Mouse (Mus musculus): ENCODE results near the gene Slit1. TPM values are rescaled to one million over a fixed set of nuclear protein-coding genes. Genes with fewer than 3 reads are reported as not detected.

The Slit1 gene
- total RNA-seq, 2 experiments from 2014 or later = 0.66 to 1.1 TPM

- intact Hi-C loops (cut with DNase I; ENCODE audit: low total_unique reads) = no loop called here
These were observed 8.8 kb downstream of the Slit1 start for GRCm38 (mm10) chr19:41734685-41735084.

GRCm38 (mm10) chr19:41725491-41725890 is 18.0 kb downstream of the Slit1 start:
- intact Hi-C loops (cut with DNase I; ENCODE audit: low total_unique reads) = no loop called here
- DNase-seq = no peak

More at GRCm38 (mm10) chr19:41734685-41735084, 8.8 kb downstream of the Slit1 start:
- DNase-seq = no peak

GRCm38 (mm10) chr19:41724831-41725470 is 18.5 kb downstream of the Slit1 start:
- no peak for DNase-seq
- intact Hi-C loops (cut with DNase I; ENCODE audit: low total_unique reads) = no loop called here

GRCm38 (mm10) chr19:41723337-41723736 is 20.1 kb downstream of the Slit1 start:
- DNase-seq = no peak
- intact Hi-C loops (cut with DNase I; ENCODE audit: low total_unique reads) = no loop called here

GRCm38 (mm10) chr19:41719436-41719835 is 24.0 kb downstream of the Slit1 start:
- no peak for DNase-seq
- intact Hi-C loops (cut with DNase I; ENCODE audit: low total_unique reads) = no loop called here

- intact Hi-C loops (cut with DNase I; ENCODE audit: low total_unique reads) = no loop called here
- DNase-seq = no peak
These were observed 26.9 kb downstream of the Slit1 start for GRCm38 (mm10) chr19:41716233-41717218.

- DNase-seq = no peak
- intact Hi-C loops (cut with DNase I; ENCODE audit: low total_unique reads) = no loop called here
These were observed 29.0 kb downstream of the Slit1 start for GRCm38 (mm10) chr19:41714431-41714917.

GRCm38 (mm10) chr19:41712829-41713228 is 30.6 kb downstream of the Slit1 start:
- intact Hi-C loops (cut with DNase I; ENCODE audit: low total_unique reads) = no loop called here
- DNase-seq = no peak

- DNase-seq = no peak
- intact Hi-C loops (cut with DNase I; ENCODE audit: low total_unique reads) = no loop called here
These were observed 31.8 kb downstream of the Slit1 start for GRCm38 (mm10) chr19:41711665-41712064.

GRCm38 (mm10) chr19:41709497-41710165 is 33.8 kb downstream of the Slit1 start:
- DNase-seq = no peak
- intact Hi-C loops (cut with DNase I; ENCODE audit: low total_unique reads) = no loop called here

GRCm38 (mm10) chr19:41707850-41708249 is 35.6 kb downstream of the Slit1 start:
- intact Hi-C loops (cut with DNase I; ENCODE audit: low total_unique reads) = no loop called here
- DNase-seq = no peak

- DNase-seq = no peak
- intact Hi-C loops (cut with DNase I; ENCODE audit: low total_unique reads) = no loop called here
These were observed 37.2 kb downstream of the Slit1 start for GRCm38 (mm10) chr19:41706094-41706828.

- intact Hi-C loops (cut with DNase I; ENCODE audit: low total_unique reads) = no loop called here
- no peak for DNase-seq
These were observed 38.0 kb downstream of the Slit1 start for GRCm38 (mm10) chr19:41705416-41705815.

- no peak for DNase-seq
- intact Hi-C loops (cut with DNase I; ENCODE audit: low total_unique reads) = no loop called here
These were observed 40.8 kb downstream of the Slit1 start for GRCm38 (mm10) chr19:41702638-41703037.

- no peak for DNase-seq
- intact Hi-C loops (cut with DNase I; ENCODE audit: low total_unique reads) = no loop called here
These were observed 44.5 kb downstream of the Slit1 start for GRCm38 (mm10) chr19:41698857-41699424.

- no peak for DNase-seq
- intact Hi-C loops (cut with DNase I; ENCODE audit: low total_unique reads) = no loop called here
These were observed 45.5 kb downstream of the Slit1 start for GRCm38 (mm10) chr19:41697807-41698515.

GRCm38 (mm10) chr19:41697111-41697806 is 46.2 kb downstream of the Slit1 start:
- intact Hi-C loops (cut with DNase I; ENCODE audit: low total_unique reads) = no loop called here
- DNase-seq = no peak

GRCm38 (mm10) chr19:41696443-41696842 is 47.0 kb downstream of the Slit1 start:
- intact Hi-C loops (cut with DNase I; ENCODE audit: low total_unique reads) = no loop called here
- DNase-seq = no peak

Measured in gastrocnemius, postnatal 14 days (tissue).